Mouse (Mus musculus): ENCODE data around the gene Asap3.

- TF ChIP-seq FOSL1 (IDR thresholded peaks at IDR 0.05; ENCODE audit: insufficient read depth, low read length, poor library complexity, severe bottlenecking) (no peak), CTCF (IDR thresholded peaks at IDR 0.05; ENCODE audit: control insufficient read depth, insufficient read depth, insufficient read length) (no peak)
Observed at GRCm38 (mm10) chr4:136186315-136186714, 19.9 kb upstream of the Asap3 start.

Data from C2C12 (cell line).